Mouse (Mus musculus) heart, postnatal 36 days (tissue): Measurements from ENCODE around the gene Smap1. TPM values are rescaled to one million over a fixed set of nuclear protein-coding genes. Genes with fewer than 3 reads are reported as not detected.
A peak's percentile ranks its signal among the peaks of the same experiment; 100 is the strongest.
"Not testable (repeated sequence)": the region's sequence is repeated elsewhere in the genome, so short reads cannot be mapped to it uniquely, and the experiment has no call there.

ENCODE experiments used
- DNase-seq, 2 experiments: peaks; one replicate each; pipeline ENCODE4 v3.0.0; 2021 to 2022
- intact Hi-C: fragments of 180-260 bp; cut with DNase I; formaldehyde crosslinking; loops from one replicate; pipeline ENCODE4 v1.15.1; 2025
- total RNA-seq, 2 experiments: library from RNA; stranded (reverse); gene quantifications; 2 replicates each; pipeline ENCODE4 v1.2.3; 2021

The Smap1 gene
- 10 to 100 TPM; 21.1 to 24.0 TPM for total RNA-seq

GRCm38 (mm10) chr1:23921711-23922529 lies at the start of gene Smap1:
Gene Smap1 (minus strand): TSS chr1:23922317.
- peak; percentile 78 to 81 for DNase-seq
- intact Hi-C loops, result loop anchor here (2.0 to 5.0 kb wide), 2 partner anchors 83 to 175 kb away; partner anchors contain the start of gene Sdhaf4

- DNase-seq, intact Hi-C loops: not testable (repeated sequence)
Measured at GRCm38 (mm10) chr1:23971159-23971558, 49.0 kb upstream of the Smap1 start.

- intact Hi-C loops, result no loop called here
- no peak for DNase-seq
Measured at GRCm38 (mm10) chr1:23968027-23968725, 46.1 kb upstream of the Smap1 start.

- DNase-seq, result no peak
- intact Hi-C loops, result no loop called here
Measured at GRCm38 (mm10) chr1:23966226-23966625, 44.1 kb upstream of the Smap1 start.

GRCm38 (mm10) chr1:23959415-23959732 lies 37.3 kb upstream of the Smap1 start:
- intact Hi-C loops, result no loop called here
- DNase-seq, result no peak

GRCm38 (mm10) chr1:23958668-23959414 lies 36.7 kb upstream of the Smap1 start:
- intact Hi-C loops, result no loop called here
- DNase-seq, result no peak

- DNase-seq, result no peak
- intact Hi-C loops, result no loop called here
Measured at GRCm38 (mm10) chr1:23958101-23958500, 36.0 kb upstream of the Smap1 start.

- intact Hi-C loops, result no loop called here
- no peak for DNase-seq
Measured at GRCm38 (mm10) chr1:23955539-23955938, 33.4 kb upstream of the Smap1 start.

GRCm38 (mm10) chr1:23953921-23954320 lies 31.8 kb upstream of the Smap1 start:
- intact Hi-C loops, result no loop called here
- DNase-seq, result no peak

- intact Hi-C loops, result no loop called here
- no peak for DNase-seq
Measured at GRCm38 (mm10) chr1:23948778-23949699, 26.9 kb upstream of the Smap1 start.

- intact Hi-C loops, result no loop called here
- DNase-seq, result no peak
Measured at GRCm38 (mm10) chr1:23948290-23948689, 26.2 kb upstream of the Smap1 start.

GRCm38 (mm10) chr1:23944076-23944475 lies 22.0 kb upstream of the Smap1 start:
- intact Hi-C loops, result no loop called here
- DNase-seq, result no peak

GRCm38 (mm10) chr1:23943146-23943940 lies 21.2 kb upstream of the Smap1 start:
- intact Hi-C loops, result no loop called here
- DNase-seq, result no peak

GRCm38 (mm10) chr1:23935408-23935762 lies 13.3 kb upstream of the Smap1 start:
- no peak for DNase-seq

GRCm38 (mm10) chr1:23934669-23935407 lies 12.7 kb upstream of the Smap1 start:
- intact Hi-C loops, result no loop called here
- DNase-seq, result no peak

More at GRCm38 (mm10) chr1:23935408-23935762, 13.3 kb upstream of the Smap1 start:
- intact Hi-C loops, result no loop called here

- intact Hi-C loops, result no loop called here
- no peak for DNase-seq
Measured at GRCm38 (mm10) chr1:23929410-23929809, 7.3 kb upstream of the Smap1 start.

- DNase-seq, result no peak
- intact Hi-C loops, result no loop called here
Measured at GRCm38 (mm10) chr1:23928371-23928770, 6.3 kb upstream of the Smap1 start.

- intact Hi-C loops, result loop anchor here (2.0 to 5.0 kb wide), 2 partner anchors 81 to 173 kb away; partner anchors contain the start of gene Sdhaf4
- no peak for DNase-seq
Measured at GRCm38 (mm10) chr1:23923779-23924708, 1.9 kb upstream of the Smap1 start.
